Mouse (Mus musculus) hematopoietic stem cell, adult 5-6 weeks (primary cell): ENCODE measurements around the gene Hcfc1. TPM values are rescaled to one million over a fixed set of nuclear protein-coding genes. Genes with fewer than 3 reads are reported as not detected.

Experiments used
- ATAC-seq, 2 experiments: fragments of 125-278 bp in 1 of 2; replicated peaks in 1 of 2; 2 replicates each; pipeline ENCODE4 v1.8.0; 2016 to 2017; ENCODE audit warnings: inconsistent platforms in 2 of 2, mild to moderate bottlenecking in 2 of 2, moderate number of reproducible peaks in 2 of 2, low read depth in 1 of 2, moderate TSS enrichment in 1 of 2; ENCODE audit not compliant: low FRiP score in 2 of 2, poor library complexity in 2 of 2, severe bottlenecking in 2 of 2, insufficient read depth in 1 of 2, low TSS enrichment in 1 of 2
- total RNA-seq: library from RNA; stranded (forward); fragments of 172-1452, 232-1000 nt; gene quantifications from 2 replicates; pipeline ENCODE4 v1.2.3, GENCODE M21; 2017

Hcfc1 gene
- total RNA-seq, 1 experiment from 2014 or later: 48.1 TPM

DNA sequence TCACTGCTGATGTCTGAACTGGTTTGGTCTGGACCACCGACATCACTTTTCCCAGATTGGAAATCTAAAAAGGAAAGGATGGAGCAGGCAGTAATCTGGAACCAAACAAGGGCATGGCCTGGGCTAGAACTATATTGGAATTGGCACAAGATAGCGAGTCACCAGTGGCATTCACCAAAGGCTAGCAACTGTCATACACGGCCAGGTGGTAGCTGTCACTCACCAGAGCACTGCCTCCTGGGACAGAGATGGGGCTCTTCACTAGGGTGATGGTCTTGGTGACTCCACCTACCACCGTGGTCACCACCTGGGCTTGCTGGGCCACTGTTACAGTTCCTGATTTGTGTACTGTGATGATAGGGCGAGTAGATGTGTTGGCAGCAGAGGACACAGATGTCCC lies 13.6 kb downstream of the Hcfc1 start:
- no peak for ATAC-seq

DNA sequence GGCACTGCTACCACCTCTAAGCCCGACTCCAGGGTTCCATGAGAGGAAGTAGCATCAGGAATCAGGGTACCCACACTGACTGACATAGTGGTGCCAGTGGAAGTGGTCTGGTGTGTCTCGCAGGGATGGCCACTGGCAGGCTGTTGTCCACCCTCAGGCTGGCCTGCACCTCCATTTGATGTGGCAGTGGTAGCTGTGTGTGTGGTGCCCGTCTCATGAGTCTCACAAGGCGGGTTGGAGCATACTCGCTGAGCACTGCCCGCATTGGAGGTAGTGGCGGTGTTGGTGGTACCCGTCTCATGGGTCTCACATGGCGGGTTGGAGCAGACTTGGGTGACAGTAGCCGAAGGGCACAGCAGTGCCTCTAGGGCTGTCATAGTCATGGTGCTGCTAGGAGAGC lies 16.8 kb downstream of the Hcfc1 start:
- ATAC-seq: no peak

DNA sequence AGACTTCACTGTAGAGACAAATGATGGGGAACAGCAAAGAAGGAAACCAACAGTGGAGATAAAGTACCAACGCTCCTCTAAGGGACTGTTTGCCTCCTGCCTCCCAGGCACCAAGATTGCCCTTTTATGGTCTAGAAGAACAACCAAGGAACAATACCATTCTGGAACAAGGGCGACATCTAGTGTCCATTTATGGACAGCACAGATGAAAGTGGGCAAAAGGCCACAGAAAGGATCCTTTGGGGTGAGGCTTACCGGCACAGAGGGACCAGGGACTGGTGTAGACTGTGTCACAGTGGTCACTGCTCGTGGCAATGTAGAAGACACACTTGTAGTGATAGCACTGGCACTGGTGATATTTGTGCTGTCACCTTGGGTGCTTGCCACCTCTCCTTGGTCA lies 17.5 kb downstream of the Hcfc1 start:
- ATAC-seq: peak in 1 of 2 experiments; percentile 76; a peak in 2 of 4 replicates

DNA sequence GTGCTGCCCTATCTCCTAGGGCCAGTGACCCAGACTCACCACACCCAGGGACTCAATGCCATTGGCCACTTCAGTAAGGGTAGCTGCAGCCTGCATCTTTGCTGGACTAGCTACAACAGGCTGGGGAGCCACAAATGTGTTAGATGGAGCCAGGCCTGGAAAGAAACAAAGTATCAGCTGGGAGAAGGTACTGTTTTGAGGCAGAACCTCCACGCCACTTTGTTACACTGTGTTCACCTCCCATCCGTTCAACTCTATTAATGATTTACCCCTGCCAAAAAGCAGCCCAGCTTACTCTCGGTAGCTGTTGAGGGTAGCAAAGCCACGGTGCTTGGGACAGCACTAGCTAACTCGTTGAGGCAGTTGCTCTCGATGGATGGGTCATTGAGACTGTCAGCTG lies 19.3 kb downstream of the Hcfc1 start:
- no peak for ATAC-seq

DNA sequence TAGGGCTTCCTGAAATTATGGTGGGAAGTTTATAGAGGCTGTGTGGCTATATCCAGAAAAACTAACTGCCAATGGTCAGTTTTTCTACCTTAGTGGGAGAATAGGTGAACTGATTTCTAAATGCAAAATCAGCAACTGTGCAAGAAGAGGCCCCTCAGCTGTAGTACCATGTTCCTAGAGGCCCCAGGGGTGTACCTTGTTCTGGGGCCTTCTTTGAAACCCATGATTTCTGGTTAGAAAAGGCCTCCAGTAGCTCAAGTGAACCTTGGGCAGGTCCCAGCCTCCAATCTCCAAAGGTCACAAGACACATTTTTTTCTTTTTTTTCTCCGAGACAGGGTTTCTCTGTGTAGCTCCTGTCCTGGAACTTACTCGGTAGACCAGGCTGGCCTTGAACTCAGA lies 23.9 kb downstream of the Hcfc1 start:
- ATAC-seq: no peak

DNA sequence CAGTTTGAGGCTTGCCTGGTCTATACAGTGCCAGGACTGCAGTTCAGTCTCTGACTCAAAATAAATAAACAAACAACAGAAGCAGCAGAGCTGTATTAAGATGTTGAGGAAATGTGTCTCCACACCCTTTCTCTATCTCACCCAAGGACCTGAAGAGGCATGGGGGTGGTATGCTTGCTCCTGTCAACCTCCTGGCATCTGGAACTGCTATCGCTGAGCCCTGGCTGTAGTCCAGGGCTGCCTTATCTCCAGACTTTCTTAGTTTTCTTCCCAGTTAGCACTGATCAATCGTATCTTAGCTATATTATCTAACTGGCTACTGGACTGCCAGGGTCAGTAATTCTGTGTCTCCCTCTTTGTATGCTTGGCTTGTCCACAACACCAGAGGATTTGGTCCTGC lies 24.3 kb downstream of the Hcfc1 start:
- no peak for ATAC-seq

DNA sequence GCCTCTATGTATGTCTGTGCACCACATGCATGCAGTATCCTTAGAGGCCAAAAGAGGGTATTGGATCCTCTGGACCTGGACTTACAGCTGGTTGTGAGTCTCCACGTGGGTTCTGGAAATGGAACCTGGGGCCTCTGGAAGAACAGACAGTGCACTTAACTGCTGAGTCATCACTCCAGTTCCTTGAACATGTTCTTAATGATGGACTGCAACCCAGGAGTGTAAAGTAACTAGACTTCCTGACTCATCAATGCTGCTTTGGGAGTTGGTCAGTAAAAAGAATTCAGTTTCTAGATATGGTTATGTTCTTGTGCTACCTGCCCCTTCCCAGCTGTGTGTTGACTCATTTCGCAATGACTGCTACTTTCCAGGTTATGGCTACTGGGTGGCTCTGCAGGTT lies 34.3 kb downstream of the Hcfc1 start:
- ATAC-seq: no peak

DNA sequence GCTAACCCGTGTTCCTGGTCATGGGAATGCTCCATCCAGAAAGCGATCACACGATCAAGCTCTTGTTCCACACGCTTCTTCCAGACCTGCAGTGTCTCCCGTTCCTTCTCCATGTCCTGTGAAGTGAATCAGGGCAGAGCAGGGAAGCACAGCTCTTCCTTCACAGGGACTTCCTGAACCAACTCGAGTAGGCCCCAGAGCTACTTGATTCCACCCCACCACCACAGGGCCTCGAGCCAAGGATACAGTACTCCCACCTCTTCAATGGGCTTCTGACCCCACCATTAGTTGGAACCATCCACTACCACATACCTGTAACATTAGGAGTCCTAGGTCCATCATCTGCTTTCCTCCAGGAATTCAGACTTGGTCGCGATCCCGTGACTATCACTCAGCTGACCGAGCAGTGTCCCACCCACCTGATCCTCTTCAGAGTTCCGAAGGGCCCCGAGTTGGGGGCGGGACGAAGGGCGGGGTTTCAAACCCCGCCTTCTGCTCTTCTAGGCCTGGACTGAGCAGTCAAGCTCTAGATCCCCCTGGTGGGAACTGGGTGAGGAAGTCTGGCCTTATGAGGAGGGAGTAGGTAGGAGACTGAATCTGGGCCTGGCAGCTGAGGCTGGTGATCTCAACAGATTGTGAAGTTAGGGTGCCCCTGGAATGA lies 35.6 kb downstream of the Hcfc1 start, which contains the start of gene Renbp:
Gene Renbp (minus strand): TSS at position 449 of the 661 bp plus-strand sequence.
- peak; percentile 87 to 95 for ATAC-seq

DNA sequence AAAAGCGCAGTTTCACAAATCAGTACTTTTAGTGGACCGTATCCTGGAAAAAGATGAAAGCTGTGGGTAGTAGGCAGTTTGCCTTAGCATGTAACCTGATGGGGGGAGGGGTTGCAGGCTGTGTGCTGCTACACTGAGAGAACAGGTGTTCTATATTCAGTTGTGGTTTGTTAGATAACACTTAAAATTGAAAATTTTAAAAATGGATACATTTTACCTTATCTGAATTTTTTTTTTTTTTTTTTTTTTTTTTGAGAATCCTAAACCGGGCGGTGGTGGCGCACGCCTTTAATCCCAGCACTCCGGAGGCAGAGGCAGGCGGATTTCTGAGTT lies 43.6 kb downstream of the Hcfc1 start:
- no peak for ATAC-seq

DNA sequence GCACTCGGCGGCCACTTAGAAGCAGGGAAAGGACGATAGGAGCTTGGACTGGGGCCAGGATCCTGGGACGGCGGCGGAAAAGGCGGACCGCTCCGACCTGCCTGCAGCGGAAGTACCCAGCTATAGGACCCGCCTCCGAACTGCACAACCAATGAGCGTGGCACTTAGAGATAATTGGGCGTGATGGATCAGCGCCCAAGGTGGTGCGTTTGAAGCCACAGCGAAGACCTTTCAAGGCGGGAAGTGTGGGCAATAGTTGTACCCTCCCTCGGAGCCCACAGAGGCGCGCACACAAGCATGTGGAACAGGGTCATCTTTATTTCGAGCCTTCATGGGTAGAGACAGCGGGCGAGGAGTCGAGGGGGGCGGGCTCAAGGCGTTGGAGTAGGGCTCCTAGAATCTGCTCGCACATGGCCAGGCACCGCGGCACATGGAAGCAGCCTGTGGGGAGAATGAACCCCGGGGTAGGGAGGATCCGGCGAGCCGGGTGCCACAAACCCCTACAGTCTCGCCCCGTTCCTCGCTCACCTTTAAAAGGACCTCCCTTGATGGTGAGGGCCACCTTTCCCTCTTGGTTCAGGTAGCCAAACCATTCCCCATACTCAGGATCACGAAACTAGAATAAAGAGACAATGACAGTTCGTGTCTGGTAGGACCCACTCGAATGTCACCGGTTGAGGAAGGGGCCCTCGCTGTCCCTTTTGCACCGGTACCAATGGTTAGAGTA lies 44.2 kb downstream of the Hcfc1 start, which contains the start of the genes Arhgap4 and Naa10:
Gene Arhgap4 (minus strand): TSS at position 48 of the 727 bp plus-strand sequence.
Gene Naa10 (minus strand): TSS at position 122 of the 727 bp plus-strand sequence.
- peak; percentile 98 for ATAC-seq

DNA sequence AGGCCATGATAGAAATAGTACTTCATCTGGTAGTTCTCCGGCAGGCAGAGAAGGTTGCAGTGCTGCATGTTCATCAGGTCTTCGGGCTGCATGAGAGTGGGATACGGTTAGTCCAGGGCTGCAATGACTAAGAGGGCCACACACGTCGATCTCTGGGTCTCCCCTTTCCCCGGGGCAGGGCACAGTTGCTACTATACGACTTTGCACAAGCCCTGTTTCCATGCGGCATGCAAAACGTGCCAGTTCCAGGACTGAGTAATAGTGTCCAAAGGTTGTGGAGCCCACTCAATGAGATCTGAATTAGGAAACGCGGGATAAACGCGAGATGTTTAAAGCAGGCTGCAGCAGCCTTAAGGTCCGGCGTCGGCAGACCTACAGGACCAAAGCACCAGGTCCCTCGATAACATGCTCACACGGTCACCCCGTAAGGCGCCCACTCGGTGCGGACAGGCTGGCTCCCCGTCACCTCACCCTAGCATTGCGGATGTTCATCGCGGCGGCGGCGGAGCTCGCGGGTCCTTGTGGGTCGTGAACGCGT lies 44.8 kb downstream of the Hcfc1 start:
- ATAC-seq: no peak; a peak in 1 of 4 replicates

DNA sequence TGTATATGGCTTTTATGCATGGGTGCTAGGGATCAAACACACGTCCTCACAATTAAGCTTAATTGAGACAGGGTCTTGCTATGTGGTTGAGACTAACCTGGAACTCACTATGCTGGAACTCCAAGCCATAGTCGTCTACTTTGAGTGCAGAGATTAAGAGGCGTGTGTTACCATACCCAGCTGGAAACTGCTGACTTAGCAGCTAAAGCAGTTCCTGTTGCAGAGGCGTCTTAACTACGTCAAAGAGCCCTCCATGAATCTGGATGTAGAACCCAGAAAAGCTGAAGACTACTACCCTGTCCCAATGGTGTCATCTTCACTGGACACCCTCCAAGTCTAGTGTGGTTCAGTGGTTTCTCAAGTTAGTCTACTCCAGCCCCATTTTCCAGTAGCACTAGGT lies 47.5 kb downstream of the Hcfc1 start:
- ATAC-seq: no peak

DNA sequence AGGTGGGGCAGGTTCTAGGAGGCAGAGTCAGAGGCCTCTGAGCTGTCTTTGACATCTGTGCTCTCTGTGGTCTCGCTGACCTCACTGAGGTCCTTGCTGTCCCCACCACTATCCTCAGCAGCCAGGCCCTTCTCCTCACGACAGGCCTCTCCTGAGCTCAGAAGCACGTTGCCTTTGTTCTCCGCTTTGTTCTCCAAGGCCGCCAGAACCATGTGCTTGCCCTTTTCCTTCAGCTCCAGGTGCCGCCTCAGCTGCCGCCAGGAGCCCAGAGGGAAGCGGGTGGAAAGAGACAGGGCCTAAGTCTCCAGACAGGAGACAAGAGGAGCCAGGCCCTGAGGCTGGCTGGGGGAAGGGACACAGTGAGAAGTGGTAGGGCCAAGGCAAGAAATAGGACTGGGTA lies 49.2 kb downstream of the Hcfc1 start:
- ATAC-seq: no peak

DNA sequence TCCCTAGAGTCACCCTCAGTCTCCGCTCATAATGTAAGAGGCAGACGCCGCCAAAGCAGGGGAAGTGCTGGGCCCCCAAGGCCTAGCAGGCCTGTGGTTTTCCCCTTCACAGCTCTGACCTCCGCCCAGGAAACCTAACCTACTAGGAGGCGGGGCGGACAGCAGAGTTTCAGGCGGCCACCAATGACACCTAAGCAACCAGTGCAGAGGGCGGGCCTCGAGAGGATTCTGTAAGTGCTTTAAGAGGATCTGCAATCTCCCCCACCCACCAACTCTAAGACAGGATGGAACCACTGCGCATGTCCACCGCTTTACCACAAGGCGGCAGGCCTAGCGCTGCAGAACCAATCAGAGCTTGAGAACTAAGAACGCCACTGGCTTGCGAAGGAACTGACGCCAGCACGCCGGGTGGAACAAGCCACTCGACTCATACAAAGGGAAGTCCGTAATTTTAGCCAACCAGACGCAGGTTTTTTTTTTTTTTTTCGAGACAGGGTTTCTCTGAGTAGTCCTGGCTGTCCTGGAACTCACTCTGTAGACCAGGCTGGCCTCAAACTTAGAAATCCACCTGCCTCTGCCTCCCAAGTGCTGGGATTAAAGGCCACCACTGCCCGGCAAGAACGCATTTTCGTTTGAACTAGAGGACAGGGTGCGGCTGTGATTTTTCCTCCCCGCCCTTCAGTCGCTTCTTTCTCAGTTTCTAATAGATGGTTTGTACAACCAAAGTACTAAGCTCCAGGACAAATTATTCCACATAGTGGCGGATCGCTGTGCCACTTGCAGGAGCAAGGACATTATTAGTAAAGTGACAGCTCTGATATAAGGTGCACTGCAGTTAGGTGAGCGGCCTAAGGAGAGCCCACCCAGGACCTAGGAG lies 51.1 kb downstream of the Hcfc1 start:
- peak; percentile 93 to 95 for ATAC-seq

DNA sequence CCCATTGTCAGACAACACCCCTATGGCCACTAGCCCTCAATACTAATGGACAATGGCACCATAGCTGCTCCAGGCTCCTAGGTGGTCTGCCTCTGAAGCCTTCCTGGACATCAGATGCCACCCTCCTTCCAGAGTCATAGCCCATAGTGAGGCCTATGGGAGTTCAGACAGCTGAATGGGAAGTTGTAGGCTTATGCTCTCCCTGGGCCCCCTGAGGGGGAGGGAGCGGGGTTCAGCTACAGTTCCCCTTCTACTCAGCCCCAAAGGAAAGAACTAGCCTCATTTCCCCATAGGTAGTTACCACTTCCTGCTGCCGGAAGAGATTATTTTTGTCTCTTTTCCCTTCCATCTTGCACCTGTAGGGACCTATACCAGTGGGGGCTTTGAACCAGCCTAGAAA lies 54.6 kb downstream of the Hcfc1 start:
- peak; percentile 54 to 69 for ATAC-seq

DNA sequence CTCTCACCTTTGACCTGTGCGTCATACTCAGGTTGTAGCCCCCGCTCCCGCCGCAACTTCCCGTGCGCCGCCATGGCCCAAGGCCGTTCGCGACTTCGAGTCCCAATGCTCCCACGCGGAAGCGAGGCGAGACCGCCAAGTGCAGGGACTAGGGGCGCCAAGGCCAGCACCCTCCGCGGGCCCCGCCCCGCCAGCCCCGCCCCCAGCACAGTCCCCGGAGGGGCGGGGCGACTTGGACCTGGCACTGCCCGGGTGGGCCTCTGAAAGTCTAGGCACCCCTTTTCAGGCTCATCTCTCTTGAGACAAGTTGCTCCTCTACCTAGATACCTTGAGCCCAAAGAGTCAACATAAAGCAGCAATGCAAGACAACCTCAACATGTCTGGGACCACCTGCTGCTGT lies 55.0 kb downstream of the Hcfc1 start:
- peak; percentile 12 to 16; a peak in 2 of 4 replicates for ATAC-seq

DNA sequence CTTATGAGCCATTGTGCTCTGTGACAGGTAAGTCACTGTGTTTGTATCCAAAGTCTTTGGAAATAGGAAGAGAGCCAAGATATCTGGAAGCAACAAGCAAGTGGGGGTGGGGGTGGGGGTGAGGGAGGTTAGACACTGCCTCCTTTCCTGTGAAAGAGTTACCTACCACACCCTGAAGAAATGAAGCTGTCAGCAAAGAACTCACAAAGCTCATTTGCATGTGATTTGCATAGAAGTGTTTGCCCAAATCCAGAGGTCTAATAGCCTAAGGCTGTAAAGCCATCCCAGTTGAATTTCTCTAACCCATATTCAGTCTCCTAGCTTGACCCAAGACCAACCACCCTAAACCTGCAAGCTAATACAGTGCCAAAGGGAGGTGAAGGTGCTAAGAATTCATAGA lies 55.7 kb downstream of the Hcfc1 start:
- ATAC-seq: no peak

DNA sequence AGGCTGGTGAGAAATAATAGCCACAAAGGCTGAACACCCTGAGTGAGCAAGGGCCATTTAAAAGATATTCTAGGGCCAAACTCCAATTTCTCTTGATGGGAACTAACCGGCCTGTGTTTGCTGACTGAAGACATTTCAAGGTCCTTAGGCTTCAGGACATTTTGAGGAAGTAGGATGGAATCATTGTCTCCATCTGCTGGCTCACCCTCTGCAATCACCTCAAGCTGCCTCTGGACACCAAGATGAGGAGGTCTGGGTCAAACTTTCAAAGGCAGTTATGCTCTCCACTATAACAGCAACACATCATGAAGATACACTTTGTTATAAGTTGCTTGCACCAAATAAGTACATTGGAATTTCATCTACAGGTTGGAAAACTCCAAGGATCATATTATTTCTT lies 56.1 kb downstream of the Hcfc1 start:
- ATAC-seq: no peak
